Mouse (Mus musculus): ENCODE measurements at regions not wholly inside any gene's neighbourhood (a gene's known extent, or its start where the extent isn't known, plus 50 kb on each side); places are given as distances from the start of the nearest gene placed in this dataset.
"Not testable (repeated sequence)": the region's sequence is repeated elsewhere in the genome, so short reads cannot be mapped to it uniquely, and the experiment has no call there.

DNA sequence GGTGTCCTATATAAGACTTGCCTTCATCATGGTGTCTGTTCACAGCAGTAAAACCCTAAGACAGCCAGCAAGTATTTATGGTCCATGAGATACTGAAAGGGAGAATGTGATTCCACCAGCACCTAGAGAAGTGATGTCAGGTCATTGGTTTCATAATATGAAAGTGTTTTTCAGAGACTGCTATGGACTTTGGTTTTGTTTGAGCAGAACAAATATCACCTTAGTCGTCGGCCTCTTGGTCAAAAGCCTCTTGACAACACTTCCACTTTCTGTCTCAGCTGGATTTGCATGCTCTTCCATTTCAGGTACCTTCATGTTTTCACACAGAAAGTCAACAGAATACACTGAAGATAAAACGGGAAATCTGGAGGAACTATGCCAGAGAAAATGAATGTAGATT is 56.7 kb upstream of the Lrrc8b start:
- DNase-seq (ENCODE audit: low spot score in 2 of 2): no peak

DNA sequence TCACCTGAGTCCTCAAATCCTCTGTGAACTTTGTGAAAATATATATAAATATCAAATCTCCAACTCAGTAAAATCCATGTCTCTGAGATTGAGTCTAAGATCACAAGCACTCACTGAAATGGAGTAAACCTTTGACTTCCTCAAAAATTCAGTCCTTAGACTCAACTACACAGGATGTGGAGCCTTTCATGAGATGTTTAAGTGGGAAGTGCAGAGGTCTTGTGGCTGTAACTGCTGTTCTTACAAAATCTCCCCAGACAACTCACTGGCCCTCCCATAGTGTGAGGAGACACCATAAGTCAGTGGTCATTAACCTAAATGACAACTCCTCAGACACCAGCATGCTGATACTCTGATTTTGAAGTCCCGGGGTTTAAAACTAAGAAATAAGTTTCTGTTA is 59.2 kb upstream of the Lrrc8b start:
- DNase-seq (ENCODE audit: low spot score in 2 of 2): not testable (repeated sequence)

DNA sequence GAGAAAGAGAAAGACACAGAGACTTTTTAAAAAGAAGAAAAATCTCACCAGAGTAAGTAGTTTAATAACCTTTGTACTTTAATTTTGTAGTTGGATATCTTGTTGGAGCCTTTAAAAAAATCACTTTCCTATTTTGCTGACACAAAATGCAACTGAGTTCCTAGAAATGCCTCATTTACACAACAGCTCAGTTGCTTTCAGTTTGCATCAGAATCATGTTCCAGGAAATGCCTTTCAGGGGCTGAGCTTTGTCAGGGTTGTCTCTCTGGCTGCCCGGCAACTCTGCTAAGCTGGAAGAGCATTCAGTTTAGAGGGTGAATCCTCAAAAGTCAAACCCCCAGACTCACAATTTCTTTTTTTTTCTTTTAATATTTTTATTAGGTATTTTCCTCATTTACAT is 60.5 kb upstream of the Gbp6 start:
- no peak for DNase-seq (ENCODE audit: low spot score in 2 of 2)

DNA sequence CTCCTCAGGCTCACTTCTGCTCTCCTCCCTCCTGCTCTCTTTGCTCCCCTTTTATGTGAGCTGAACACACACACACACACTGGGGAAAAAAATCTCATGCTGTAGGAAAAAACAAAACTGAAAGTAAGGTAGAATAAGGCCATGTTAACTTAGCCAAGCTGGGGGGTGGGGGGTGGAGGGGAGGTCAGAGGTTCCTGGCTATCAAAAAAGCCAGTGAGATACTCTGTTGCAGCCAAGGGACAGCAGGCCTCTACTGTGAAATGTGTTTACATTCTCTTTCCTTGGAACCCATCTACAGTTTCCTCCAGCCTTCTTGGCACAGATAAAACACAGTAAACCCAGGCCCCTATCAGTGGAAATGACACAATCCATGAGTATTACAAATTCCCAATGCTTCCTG is 53.0 kb upstream of the Gbp6 start:
- no peak for DNase-seq (ENCODE audit: low spot score in 2 of 2)

DNA sequence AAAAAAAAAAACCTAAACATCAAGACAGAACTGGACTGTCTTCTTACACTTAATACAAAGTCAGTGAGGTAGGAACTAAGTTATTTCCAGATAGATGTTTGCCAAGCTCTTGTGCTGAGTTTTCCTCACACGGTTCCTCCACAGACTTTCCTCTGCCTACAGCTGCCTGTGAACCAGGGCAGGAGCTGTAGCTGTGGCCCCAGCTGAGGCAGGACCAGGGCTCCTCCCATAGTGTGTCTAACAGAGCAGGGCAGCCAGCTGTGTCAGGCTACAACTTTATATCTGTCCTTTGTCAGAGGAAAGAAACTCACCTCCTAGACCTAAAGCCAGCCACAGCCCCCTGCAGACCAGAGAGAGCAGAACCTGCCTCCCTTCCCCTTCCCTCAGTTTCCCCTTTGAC is 52.5 kb upstream of the Gbp6 start:
- DNase-seq (ENCODE audit: low spot score in 2 of 2): peak; percentile 15 to 20

DNA sequence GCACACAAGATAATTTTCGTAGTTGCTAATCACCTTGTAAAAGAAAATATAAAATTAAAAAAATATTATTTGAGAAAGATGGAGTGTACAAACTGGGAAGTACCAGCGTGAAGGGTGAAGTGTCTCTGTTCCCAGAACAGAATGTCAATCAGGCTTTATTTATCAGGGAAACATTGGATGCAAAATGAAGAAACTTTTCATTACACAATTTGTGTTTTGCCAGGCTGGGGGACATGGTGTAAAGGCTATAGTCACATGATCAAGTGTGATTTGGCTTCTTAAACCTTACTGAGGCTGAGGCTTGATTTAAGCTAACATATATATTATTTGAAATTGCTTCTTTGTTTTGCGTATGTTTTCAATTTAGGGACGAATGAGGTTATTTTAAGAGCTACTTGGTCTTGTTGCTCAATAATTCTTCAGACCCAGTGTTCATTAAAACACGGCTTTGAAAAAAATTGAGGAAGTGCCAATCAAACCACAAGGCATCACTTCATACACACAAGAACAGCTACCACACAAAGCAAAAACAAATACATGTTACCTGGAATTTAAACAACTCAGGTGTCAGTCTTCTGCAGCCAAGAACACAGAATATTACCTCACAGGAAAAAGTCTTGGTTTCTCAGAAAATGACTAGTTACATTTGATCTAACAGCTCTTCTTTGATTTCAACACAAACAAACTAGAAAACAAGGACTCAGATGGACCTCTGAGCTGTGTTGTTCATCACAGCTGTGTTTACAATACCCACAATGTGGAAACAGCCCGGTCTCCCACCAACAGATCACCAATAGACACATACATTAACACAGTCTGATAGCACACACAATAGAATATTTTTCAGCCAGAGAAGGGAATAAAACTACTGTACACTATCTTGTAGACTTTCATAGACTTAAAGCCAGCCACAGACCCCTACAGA is 51.6 kb upstream of the Gbp6 start:
- DNase-seq (ENCODE audit: low spot score in 2 of 2): no peak

DNA sequence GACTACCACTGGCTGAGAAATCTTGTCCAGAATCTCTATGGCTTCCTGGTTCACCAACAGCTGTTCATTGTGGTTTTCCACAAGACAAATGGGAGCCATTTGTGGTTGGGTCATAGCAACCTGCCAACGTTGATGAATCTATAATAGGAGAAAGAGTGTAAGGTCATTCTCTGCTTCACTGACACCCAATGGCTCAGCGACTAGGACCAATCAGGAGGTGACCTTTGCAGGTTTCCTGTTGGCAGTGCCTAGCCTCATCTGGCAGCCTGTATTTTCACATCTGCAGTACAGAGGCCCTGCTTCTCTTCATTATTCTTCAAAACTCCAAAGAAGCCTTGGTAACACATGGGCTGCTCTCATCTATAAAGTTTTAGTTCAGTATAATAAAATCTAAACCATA is 50.3 kb upstream of the Gbp6 start:
- DNase-seq (ENCODE audit: low spot score in 2 of 2): not testable (repeated sequence)

Data from thymus, postnatal 10 days (tissue).